Mouse (Mus musculus): ENCODE data around the gene Cdk17. TPM values are rescaled to one million over a fixed set of nuclear protein-coding genes. Genes with fewer than 3 reads are reported as not detected.

Cdk17 gene
- total RNA-seq, 2 experiments from 2014 or later = 14.3 to 16.8 TPM

DNA sequence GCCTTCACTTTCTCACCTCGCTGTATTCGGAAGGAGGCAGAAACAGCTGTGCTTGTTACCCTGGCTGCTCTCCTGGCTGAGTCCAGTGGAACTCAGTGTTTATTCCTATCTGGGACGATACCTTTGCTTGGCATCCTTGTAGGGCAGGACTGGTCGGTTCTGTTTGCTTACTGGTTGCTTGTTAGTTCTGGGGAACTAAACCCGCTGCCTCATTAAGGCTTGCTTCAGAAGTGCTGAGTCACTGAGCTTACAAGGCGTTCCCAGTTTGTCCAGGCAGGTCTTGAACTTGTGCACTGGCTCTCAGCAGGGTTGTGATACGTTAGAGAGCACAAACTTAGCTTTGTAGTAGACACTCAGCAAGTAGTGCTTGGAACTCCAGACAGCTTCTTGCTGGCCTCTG, 52.7 kb downstream of the Cdk17 start:
- no peak for DNase-seq
- intact Hi-C loops (cut with DNase I) = no loop called here

- intact Hi-C loops (cut with DNase I) = no loop called here
- no peak for DNase-seq
Measured at GRCm38 (mm10) chr10:93214251-93214650, 53.6 kb downstream of the Cdk17 start.

DNA sequence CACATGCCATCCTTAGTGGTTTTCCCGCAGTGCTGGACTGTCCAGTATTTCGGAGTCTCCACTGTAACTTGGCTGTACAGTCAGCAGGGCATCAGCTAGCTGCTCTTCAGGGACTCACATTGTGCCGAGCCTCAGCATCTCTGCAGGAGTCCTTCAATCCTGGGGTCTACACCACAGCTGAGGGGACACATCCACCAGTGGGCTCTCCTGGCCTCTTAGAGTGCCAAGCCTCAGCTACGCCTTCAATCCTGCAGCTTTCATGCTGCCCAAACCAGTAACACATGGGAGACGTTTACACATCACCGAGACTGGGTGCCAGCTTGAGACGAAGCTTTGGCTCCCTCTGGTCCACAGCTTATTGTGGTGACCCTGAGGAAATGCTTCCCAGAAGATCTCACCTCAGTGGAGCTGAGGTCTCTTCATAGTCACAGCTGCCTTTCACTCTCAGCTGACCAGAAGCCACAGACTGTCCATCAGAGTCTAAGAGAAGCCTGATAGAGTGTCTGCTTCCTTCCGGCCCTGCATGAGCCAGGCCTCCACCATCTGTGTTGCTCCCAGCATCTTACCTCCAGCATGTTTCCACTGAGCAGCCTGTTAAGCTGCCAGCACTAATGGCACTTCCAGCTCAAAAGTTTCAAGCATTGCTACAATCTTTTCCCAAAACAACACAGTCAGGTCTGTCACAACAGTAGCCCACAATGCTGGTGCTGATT, 54.5 kb downstream of the Cdk17 start:
- intact Hi-C loops (cut with DNase I) = no loop called here
- no peak for DNase-seq

GRCm38 (mm10) chr10:93225751-93226150, 65.1 kb downstream of the Cdk17 start:
- DNase-seq = no peak
- intact Hi-C loops (cut with DNase I) = loop anchor here (5.0 kb wide), 1 partner anchor 63 kb away; the partner anchor contains the start of gene Cdk17

DNA sequence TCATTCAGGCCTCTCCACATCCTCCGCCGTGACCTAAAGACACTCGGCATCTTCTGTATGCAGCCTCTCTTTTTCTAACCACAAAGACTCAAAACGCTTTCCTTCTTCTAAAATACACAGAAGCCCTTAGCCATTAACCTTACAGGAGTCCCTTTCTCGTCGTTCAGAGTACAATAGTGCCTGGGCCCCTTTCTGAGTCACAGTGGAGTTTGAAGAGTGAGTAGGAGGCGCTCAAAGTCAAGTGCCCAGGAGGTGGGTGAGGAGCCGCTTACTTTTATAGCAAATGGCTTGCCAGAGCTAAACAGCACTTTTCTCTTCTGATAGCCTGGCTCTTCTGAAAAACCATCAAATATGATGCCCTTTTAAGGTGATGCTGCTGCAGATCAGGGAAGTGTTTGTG, 67.2 kb downstream of the Cdk17 start:
- intact Hi-C loops (cut with DNase I) = loop anchor here (5.0 kb wide), 1 partner anchor 66 kb away; the partner anchor contains the start of gene Cdk17
- no peak for DNase-seq

DNA sequence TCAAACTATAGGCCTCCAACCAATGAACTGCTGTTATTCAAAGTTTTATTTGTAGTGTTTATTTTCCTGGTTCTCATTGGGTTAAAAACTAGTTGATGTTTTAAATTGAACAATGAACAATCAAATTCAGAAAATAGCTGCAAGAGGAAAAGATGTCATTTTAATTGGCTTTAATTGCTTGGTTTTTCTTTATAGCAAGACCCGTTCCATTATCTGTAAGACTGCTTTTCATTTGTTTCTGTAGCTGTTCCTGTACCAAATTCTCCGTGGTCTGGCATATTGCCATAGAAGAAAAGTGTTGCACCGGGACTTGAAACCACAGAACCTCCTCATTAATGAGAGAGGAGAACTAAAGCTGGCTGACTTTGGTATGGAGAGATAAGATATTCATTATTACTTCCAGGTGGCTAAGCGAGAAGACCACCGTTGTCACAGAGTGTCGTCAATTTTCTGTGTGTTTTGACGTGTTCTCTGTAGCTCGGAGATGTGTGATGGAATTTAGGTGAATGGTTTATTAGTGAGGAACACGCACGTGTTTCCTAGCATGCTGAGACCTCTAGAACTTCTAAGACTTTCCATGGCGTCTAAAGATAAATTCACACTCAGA, 67.8 kb downstream of the Cdk17 start:
- intact Hi-C loops (cut with DNase I) = loop anchor here (5.0 kb wide), 1 partner anchor 66 kb away; the partner anchor contains the start of gene Cdk17
- peak in 1 of 2 experiments; percentile 0 for DNase-seq

- intact Hi-C loops (cut with DNase I) = no loop called here
- DNase-seq = no peak
Measured at GRCm38 (mm10) chr10:93231490-93231889, 70.8 kb downstream of the Cdk17 start.

GRCm38 (mm10) chr10:93231893-93232292, 71.2 kb downstream of the Cdk17 start:
- intact Hi-C loops (cut with DNase I) = no loop called here
- DNase-seq = no peak

GRCm38 (mm10) chr10:93233665-93234194, 73.1 kb downstream of the Cdk17 start:
- intact Hi-C loops (cut with DNase I) = no loop called here
- DNase-seq = no peak

DNA sequence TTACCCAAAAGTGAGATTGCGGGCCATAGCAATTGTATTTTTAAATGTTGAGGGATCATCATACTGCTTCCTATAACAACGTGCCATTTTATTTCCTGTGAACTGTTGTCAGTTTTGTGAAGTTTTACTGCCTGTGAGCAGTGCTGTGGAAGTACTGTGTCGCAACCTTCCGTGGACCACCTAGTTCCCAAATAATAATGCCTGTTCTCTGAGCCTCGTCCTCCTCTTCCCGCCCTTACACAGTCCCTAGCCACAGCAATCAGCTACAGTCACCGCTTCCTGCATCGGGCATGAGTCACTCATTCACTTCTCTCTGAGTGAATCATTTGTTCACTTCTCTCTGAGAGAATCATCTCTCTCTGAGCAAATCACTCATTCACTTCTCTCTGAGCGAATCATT, 74.0 kb downstream of the Cdk17 start:
- intact Hi-C loops (cut with DNase I) = no loop called here
- DNase-seq = no peak

GRCm38 (mm10) chr10:93239201-93239806, 78.6 kb downstream of the Cdk17 start:
- intact Hi-C loops (cut with DNase I) = no loop called here
- DNase-seq = peak in 1 of 2 experiments; percentile 13

DNA sequence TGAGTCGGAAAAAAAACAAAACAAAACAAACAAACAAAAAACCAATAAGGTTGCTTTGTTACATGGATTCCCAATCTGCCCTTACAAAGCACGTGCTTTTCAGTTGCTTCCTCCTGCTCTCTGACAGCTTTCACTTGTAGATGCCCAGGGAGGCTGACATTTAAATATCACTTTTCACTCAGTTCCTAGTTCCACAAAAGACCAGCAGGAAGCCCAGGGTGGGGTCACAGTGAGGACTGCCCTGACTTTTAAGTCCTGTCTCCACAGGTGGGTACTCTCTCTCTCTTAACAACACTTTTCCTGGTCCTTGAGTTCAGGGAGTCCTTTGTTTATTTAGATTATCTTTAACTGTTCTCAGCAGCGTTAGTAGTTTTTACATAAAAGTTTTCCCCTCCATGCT, 81.5 kb downstream of the Cdk17 start:
- intact Hi-C loops (cut with DNase I) = no loop called here
- DNase-seq = peak in 1 of 2 experiments; percentile 0

DNA sequence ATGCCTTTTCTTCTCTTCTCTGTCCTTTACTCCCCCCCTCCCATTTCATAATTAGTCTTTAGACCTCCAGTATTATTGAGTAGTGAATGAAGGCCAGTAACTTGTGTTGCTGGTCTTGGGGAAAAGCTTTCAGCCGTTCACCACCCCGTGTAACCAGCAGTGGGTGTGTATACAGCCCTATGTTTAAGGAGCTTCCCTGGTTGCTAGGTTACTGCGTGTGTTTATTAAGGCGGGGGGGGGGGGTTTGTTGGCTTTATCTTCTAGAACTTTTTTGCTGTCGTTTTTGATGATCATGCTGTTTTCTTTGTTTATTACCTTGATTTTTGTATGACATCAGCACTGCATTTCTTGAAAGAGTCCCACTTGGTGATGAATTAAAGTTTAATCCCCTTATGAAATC, 82.2 kb downstream of the Cdk17 start:
- DNase-seq = peak in 1 of 2 experiments; percentile 0
- intact Hi-C loops (cut with DNase I) = no loop called here

- intact Hi-C loops (cut with DNase I) = no loop called here
- peak in 1 of 2 experiments; percentile 0 for DNase-seq
Measured at GRCm38 (mm10) chr10:93244209-93244705, 83.6 kb downstream of the Cdk17 start.

GRCm38 (mm10) chr10:93246185-93246920, 85.7 kb downstream of the Cdk17 start:
- DNase-seq = no peak
- intact Hi-C loops (cut with DNase I) = no loop called here

- intact Hi-C loops (cut with DNase I) = no loop called here
- DNase-seq = no peak
Measured at GRCm38 (mm10) chr10:93247422-93247821, 86.7 kb downstream of the Cdk17 start.

GRCm38 (mm10) chr10:93247902-93248301, 87.2 kb downstream of the Cdk17 start:
- intact Hi-C loops (cut with DNase I) = no loop called here
- no peak for DNase-seq

- intact Hi-C loops (cut with DNase I) = no loop called here
- no peak for DNase-seq
Measured at GRCm38 (mm10) chr10:93248416-93248815, 87.7 kb downstream of the Cdk17 start.

GRCm38 (mm10) chr10:93249901-93250300, 89.2 kb downstream of the Cdk17 start:
- DNase-seq = no peak
- intact Hi-C loops (cut with DNase I) = no loop called here

GRCm38 (mm10) chr10:93250436-93251317, 90.0 kb downstream of the Cdk17 start:
- intact Hi-C loops (cut with DNase I) = no loop called here
- DNase-seq = no peak

All from heart, postnatal 36 days (tissue).